20 mouse cellular contexts compared by ENCODE assay signal in the genomic region with DNA sequence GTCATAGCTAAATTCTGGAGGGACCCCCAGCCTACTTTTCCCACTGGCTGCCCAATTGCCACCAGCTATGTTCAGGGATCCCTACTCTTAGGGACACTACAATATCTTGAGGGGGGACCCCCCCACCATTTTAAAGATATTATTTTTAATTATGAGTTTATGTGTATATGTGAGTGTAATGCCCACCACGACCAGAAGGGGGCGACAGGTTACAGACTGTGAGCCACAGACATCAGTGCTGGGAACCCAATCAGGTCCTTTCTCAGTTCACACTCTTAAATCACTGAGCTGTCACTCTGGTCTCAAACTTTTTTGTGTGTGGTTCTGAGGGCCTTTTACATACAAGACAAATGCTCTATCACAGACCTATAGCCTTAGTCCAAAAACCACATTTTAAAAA.
DNase-seq lines count a peak whose midpoint lies in the region; ATAC-seq and TF ChIP-seq lines count a peak whose summit lies in the region.
"Had no signal": no experiment of that assay in that cellular context is flagged by ENCODE, and none has a peak within 500 bp of the region (broad histone marks: within the 10 kb centered on the region; RNA-seq: fewer than 3 reads in every experiment).

No protein-coding gene starts in this region.

- no peak for ATAC-seq in liver, embryonic 14.5 days (ENCODE audit: insufficient read depth)
- ATAC-seq in stomach, postnatal 0 days (ENCODE audit: low FRiP score, low TSS enrichment): no peak
- ATAC-seq in midbrain, embryonic 15.5 days (replicated peaks): no peak
- ATAC-seq in megakaryocyte, adult 5-6 weeks (ENCODE audit: poor library complexity, severe bottlenecking): no peak
- ATAC-seq: activated CD4-positive, CD25-positive, alpha-beta regulatory T cell, adult 4 months; forebrain, embryonic 15.5 days had no signal

- H3K27ac ChIP-seq in gastrocnemius, adult 2 months: no peak overlapping the region
- no peak overlapping the region for H3K27ac ChIP-seq in liver, embryonic 14.5 days
- H3K27ac ChIP-seq in stomach, postnatal 0 days (replicated peaks): no peak overlapping the region
- no peak overlapping the region for H3K27ac ChIP-seq in midbrain, embryonic 15.5 days
- H3K27ac ChIP-seq: forebrain, embryonic 15.5 days; liver, embryonic 13.5 days had no signal

- 27% methylated on average over 2 of the region's 2 CpGs for WGBS in liver, embryonic 14.5 days (ENCODE audit: insufficient replicate concordance)
- WGBS in stomach, postnatal 0 days: 50% methylated on average over 2 of the region's 2 CpGs
- 55% methylated on average over 2 of the region's 2 CpGs for WGBS in midbrain, embryonic 15.5 days

- no peak overlapping the region for H3K4me3 ChIP-seq in gastrocnemius, adult 2 months
- no peak overlapping the region for H3K4me3 ChIP-seq in liver, embryonic 14.5 days (ENCODE audit: insufficient read depth in 1 of 2, low read depth in 2 of 2, low read length in 2 of 2)
- H3K4me3 ChIP-seq in stomach, postnatal 0 days (ENCODE audit: low read depth, low read length): no peak overlapping the region
- H3K4me3 ChIP-seq in midbrain, embryonic 15.5 days: no peak overlapping the region
- H3K4me3 ChIP-seq: forebrain, embryonic 15.5 days; liver, embryonic 13.5 days had no signal

- no peaks in the 10 kb centered on the region for H3K4me1 ChIP-seq in liver, embryonic 14.5 days (replicated peaks; ENCODE audit: control insufficient read depth in 2 of 2, insufficient read depth in 2 of 2, low read length in 1 of 2)
- H3K4me1 ChIP-seq in stomach, postnatal 0 days (replicated peaks; ENCODE audit: control insufficient read depth, insufficient read depth): no peaks in the 10 kb centered on the region
- H3K4me1 ChIP-seq in midbrain, embryonic 15.5 days: peaks cover 7% of the 10 kb centered on the region; the same call in 1 of the 2 replicates
- H3K4me1 ChIP-seq: liver, embryonic 13.5 days had no signal

- H3K9ac ChIP-seq in liver, embryonic 14.5 days (replicated peaks): no peak overlapping the region
- no peak overlapping the region for H3K9ac ChIP-seq in stomach, postnatal 0 days (ENCODE audit: low read length)
- no peak overlapping the region for H3K9ac ChIP-seq in midbrain, embryonic 15.5 days
- H3K9ac ChIP-seq: forebrain, embryonic 15.5 days; liver, embryonic 13.5 days had no signal

- intact Hi-C loops in gastrocnemius, adult 2 months (cut with DNase I): no loop called here

- no peak for DNase-seq in gastrocnemius, adult 2 months
- DNase-seq in gastrocnemius, adult 8-10 months (ENCODE audit: low spot score in 2 of 2): no peak
- DNase-seq in liver, embryonic 14.5 days (ENCODE audit: low read depth in 3 of 3, low spot score in 3 of 3): no peak
- no peak for DNase-seq in liver
- peak; percentile 28 for DNase-seq in ES-CJ7 (ENCODE audit: low read depth, low spot score)
- DNase-seq in stomach, postnatal 0 days (ENCODE audit: low spot score): no peak
- DNase-seq: adrenal gland, postnatal 36 days; cerebellum, postnatal 10 days; gastrocnemius, postnatal 14 days; heart, postnatal 36 days; layer of hippocampus, adult 9-11 months; liver, embryonic 13.5 days; lung, postnatal 4 days; midbrain, embryonic 14.5 days; right cerebral cortex, postnatal 14 days had no signal

- TF ChIP-seq EP300 in liver, embryonic 14.5 days (IDR thresholded peaks at IDR 0.05; ENCODE audit: low read depth): no peak
- no peak for TF ChIP-seq EP300 in stomach, postnatal 0 days (optimal IDR thresholded peaks at IDR 0.05)

- H3K27me3 ChIP-seq in liver, embryonic 14.5 days (ENCODE audit: control insufficient read depth, insufficient read depth, low read length): no peaks in the 10 kb centered on the region
- H3K27me3 ChIP-seq in stomach, postnatal 0 days (ENCODE audit: control insufficient read depth, insufficient read depth, low read length): no peaks in the 10 kb centered on the region
- no peaks in the 10 kb centered on the region for H3K27me3 ChIP-seq in midbrain, embryonic 15.5 days (replicated peaks)
- H3K27me3 ChIP-seq: forebrain, embryonic 15.5 days; liver, embryonic 13.5 days had no signal

- H3K4me2 ChIP-seq in liver, embryonic 14.5 days (ENCODE audit: low read depth): no peak overlapping the region
- H3K4me2 ChIP-seq in stomach, postnatal 0 days (replicated peaks; ENCODE audit: low read depth): no peak overlapping the region
- no peak overlapping the region for H3K4me2 ChIP-seq in midbrain, embryonic 15.5 days
- H3K4me2 ChIP-seq: forebrain, embryonic 15.5 days; heart, embryonic 11.5 days; liver, embryonic 13.5 days had no signal

- H3K36me3 ChIP-seq in liver, embryonic 14.5 days (replicated peaks; ENCODE audit: control insufficient read depth, insufficient read depth, low read depth): no peaks in the 10 kb centered on the region
- no peaks in the 10 kb centered on the region for H3K36me3 ChIP-seq in stomach, postnatal 0 days (ENCODE audit: control insufficient read depth, insufficient read depth, low read length)
- no peaks in the 10 kb centered on the region for H3K36me3 ChIP-seq in midbrain, embryonic 15.5 days (replicated peaks)
- H3K36me3 ChIP-seq: forebrain, embryonic 15.5 days; liver, embryonic 13.5 days had no signal

- TF ChIP-seq CTCF in gastrocnemius, adult 2 months (IDR thresholded peaks at IDR 0.05): peak; percentile 28; the same call in 1 of the 2 replicates
- TF ChIP-seq CTCF in liver, embryonic 14.5 days (IDR thresholded peaks at IDR 0.05; ENCODE audit: low read depth): peak; percentile 48
- TF ChIP-seq CTCF in stomach, postnatal 0 days (IDR thresholded peaks at IDR 0.05; ENCODE audit: low read depth): peak; percentile 21; the same call in 1 of the 2 replicates

- no peaks in the 10 kb centered on the region for H3K9me3 ChIP-seq in liver, embryonic 14.5 days (ENCODE audit: control insufficient read depth, low read length)
- H3K9me3 ChIP-seq in stomach, postnatal 0 days (ENCODE audit: control insufficient read depth, low read length): no peaks in the 10 kb centered on the region
- H3K9me3 ChIP-seq in midbrain, embryonic 15.5 days: no peaks in the 10 kb centered on the region
- H3K9me3 ChIP-seq: forebrain, embryonic 15.5 days had no signal
